Mouse (Mus musculus): ENCODE results near the gene Samd4. TPM values are rescaled to one million over a fixed set of nuclear protein-coding genes. Genes with fewer than 3 reads are reported as not detected.

Samd4 gene
- total RNA-seq, 2 experiments from 2014 or later = 12.6 to 13.0 TPM

- DNase-seq (ENCODE audit: low spot score in 2 of 2) = no peak
These were observed 69.6 kb downstream of the Samd4 start for GRCm38 (mm10) chr14:46952264-46952663.

- no peak for DNase-seq (ENCODE audit: low spot score in 2 of 2)
These were observed 72.5 kb downstream of the Samd4 start for GRCm38 (mm10) chr14:46955109-46955508.

- no peak for DNase-seq (ENCODE audit: low spot score in 2 of 2)
These were observed 73.0 kb downstream of the Samd4 start for GRCm38 (mm10) chr14:46955574-46956043.

GRCm38 (mm10) chr14:46956121-46956520 lies 73.5 kb downstream of the Samd4 start:
- DNase-seq (ENCODE audit: low spot score in 2 of 2) = no peak

GRCm38 (mm10) chr14:46959166-46959721 lies 76.6 kb downstream of the Samd4 start:
- DNase-seq (ENCODE audit: low spot score in 2 of 2) = no peak

GRCm38 (mm10) chr14:46959831-46960230 lies 77.2 kb downstream of the Samd4 start:
- no peak for DNase-seq (ENCODE audit: low spot score in 2 of 2)

GRCm38 (mm10) chr14:46962832-46963231 lies 80.2 kb downstream of the Samd4 start:
- DNase-seq (ENCODE audit: low spot score in 2 of 2) = no peak

GRCm38 (mm10) chr14:46964074-46964872 lies 81.6 kb downstream of the Samd4 start:
- no peak for DNase-seq (ENCODE audit: low spot score in 2 of 2)

- DNase-seq (ENCODE audit: low spot score in 2 of 2) = no peak
These were observed 83.6 kb downstream of the Samd4 start for GRCm38 (mm10) chr14:46966206-46966605.

GRCm38 (mm10) chr14:46968046-46968445 lies 85.4 kb downstream of the Samd4 start:
- DNase-seq (ENCODE audit: low spot score in 2 of 2) = no peak

- peak; percentile 59 to 66 for DNase-seq (ENCODE audit: low spot score in 2 of 2)
These were observed 88.0 kb downstream of the Samd4 start for GRCm38 (mm10) chr14:46970673-46971072.

- no peak for DNase-seq (ENCODE audit: low spot score in 2 of 2)
These were observed 89.1 kb downstream of the Samd4 start for GRCm38 (mm10) chr14:46971802-46972201.

- no peak for DNase-seq (ENCODE audit: low spot score in 2 of 2)
These were observed 92.2 kb downstream of the Samd4 start for GRCm38 (mm10) chr14:46974874-46975273.

- DNase-seq (ENCODE audit: low spot score in 2 of 2) = no peak
These were observed 93.3 kb downstream of the Samd4 start for GRCm38 (mm10) chr14:46975969-46976368.

- DNase-seq (ENCODE audit: low spot score in 2 of 2) = no peak
These were observed 94.1 kb downstream of the Samd4 start for GRCm38 (mm10) chr14:46976712-46977111.

- no peak for DNase-seq (ENCODE audit: low spot score in 2 of 2)
These were observed 95.0 kb downstream of the Samd4 start for GRCm38 (mm10) chr14:46977660-46978059.

- no peak for DNase-seq (ENCODE audit: low spot score in 2 of 2)
These were observed 96.5 kb downstream of the Samd4 start for GRCm38 (mm10) chr14:46979172-46979571.

GRCm38 (mm10) chr14:46980736-46981438 lies 98.2 kb downstream of the Samd4 start:
- DNase-seq (ENCODE audit: low spot score in 2 of 2) = peak; percentile 30 to 31

- DNase-seq (ENCODE audit: low spot score in 2 of 2) = no peak
These were observed 99.5 kb downstream of the Samd4 start for GRCm38 (mm10) chr14:46982106-46982505.

- DNase-seq (ENCODE audit: low spot score in 2 of 2) = no peak
These were observed 102.0 kb downstream of the Samd4 start for GRCm38 (mm10) chr14:46984542-46985125.

- DNase-seq (ENCODE audit: low spot score in 2 of 2) = no peak
These were observed 107.0 kb downstream of the Samd4 start for GRCm38 (mm10) chr14:46989694-46990093.

- DNase-seq (ENCODE audit: low spot score in 2 of 2) = no peak
These were observed 107.8 kb downstream of the Samd4 start for GRCm38 (mm10) chr14:46990450-46990849.

Measured in layer of hippocampus, postnatal 10 days (tissue).